Mouse (Mus musculus): Measurements from ENCODE around the gene Cracr2b. TPM values are rescaled to one million over a fixed set of nuclear protein-coding genes. Genes with fewer than 3 reads are reported as not detected.

The Cracr2b gene
- total and polyA plus RNA-seq, 3 experiments, result 15.4 to 35.0 (median 19.4) TPM

DNA sequence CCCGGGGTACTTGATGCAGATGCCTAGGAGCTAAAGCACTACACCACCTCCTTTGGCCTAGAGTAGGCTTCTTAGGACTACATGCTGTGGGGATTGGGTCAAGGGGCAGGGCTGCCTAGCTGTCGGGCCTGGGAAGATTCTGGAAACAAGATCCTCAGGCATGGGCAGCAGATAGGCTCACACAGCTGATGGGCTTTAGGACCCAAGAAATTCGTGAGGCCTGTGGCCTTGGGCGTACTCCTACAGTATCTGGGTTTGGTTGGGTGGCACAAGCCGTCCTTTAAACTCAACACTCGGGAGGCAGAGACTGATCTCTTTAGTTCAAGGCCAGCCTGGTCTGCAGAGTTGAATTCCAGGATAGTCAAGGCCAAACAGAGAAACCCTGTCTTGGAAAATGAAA, 11.3 kb downstream of the Cracr2b start:
- Histone ChIP-seq H3K4me3 (no peak overlapping the region), H3K27me3 (ENCODE audit: control insufficient read depth, insufficient read depth, low read length) (no peaks in the 10 kb centered on the region), H3K9ac (ENCODE audit: low read depth, low read length) (no peak overlapping the region), H3K27ac (no peak overlapping the region), H3K79me2 (replicated peaks; ENCODE audit: control insufficient read depth, insufficient read depth, low read length) (no peaks in the 10 kb centered on the region; the same call in 1 of the 2 replicates), H3K4me1 (ENCODE audit: control insufficient read depth, insufficient read depth, low read length) (peaks cover 18% of the 10 kb centered on the region), H3K36me3 (ENCODE audit: control insufficient read depth, insufficient read depth, low read length) (no peaks in the 10 kb centered on the region)
- no peak for DNase-seq
- 70% methylated on average over 6 of the region's 6 CpGs for WGBS
- no peak for TF ChIP-seq CTCF (IDR thresholded peaks at IDR 0.05)
- TF ChIP-seq POLR2A (IDR thresholded peaks at IDR 0.05; ENCODE audit: insufficient read depth, low read depth, low read length), result no peak
- TF ChIP-seq EP300 (IDR thresholded peaks at IDR 0.05; ENCODE audit: insufficient read depth, low read depth, low read length), result no peak
- intact Hi-C loops (cut with DNase I), result no loop called here

DNA sequence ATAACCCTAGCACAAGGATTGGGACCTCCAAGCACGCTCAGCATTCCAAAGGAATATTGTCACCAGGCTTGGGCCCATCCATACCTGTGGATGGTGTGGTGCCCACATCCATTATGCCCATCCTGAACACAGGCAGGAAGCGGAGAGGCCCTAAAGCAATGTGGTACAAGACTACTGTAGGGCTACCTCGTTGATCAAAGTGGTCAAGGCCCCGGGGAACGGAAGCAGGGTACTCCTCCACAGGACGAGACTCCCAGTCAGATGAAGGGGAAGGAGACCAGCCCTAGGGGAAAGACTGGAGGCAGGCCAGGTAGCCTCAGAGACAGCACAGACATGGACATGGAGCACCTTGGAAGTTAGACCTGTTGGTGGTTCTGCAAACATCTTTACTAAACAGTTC, 11.9 kb downstream of the Cracr2b start:
- no peaks in the 10 kb centered on the region; the same call in 1 of the 2 replicates for H3K79me2 ChIP-seq (replicated peaks; ENCODE audit: control insufficient read depth, insufficient read depth, low read length)
- intact Hi-C loops (cut with DNase I), result no loop called here
- H3K4me3 ChIP-seq, result no peak overlapping the region
- DNase-seq, result no peak
- 0 out of 2 replicates have a peak, but pooled peaks have one; percentile 21 for TF ChIP-seq POLR2A (IDR thresholded peaks at IDR 0.05; ENCODE audit: insufficient read depth, low read depth, low read length)
- no peak for TF ChIP-seq EP300 (IDR thresholded peaks at IDR 0.05; ENCODE audit: insufficient read depth, low read depth, low read length)
- H3K27me3 ChIP-seq (ENCODE audit: control insufficient read depth, insufficient read depth, low read length), result no peaks in the 10 kb centered on the region
- 64% methylated on average over 6 of the region's 6 CpGs for WGBS
- no peaks in the 10 kb centered on the region for H3K36me3 ChIP-seq (ENCODE audit: control insufficient read depth, insufficient read depth, low read length)
- peaks cover 22% of the 10 kb centered on the region for H3K4me1 ChIP-seq (ENCODE audit: control insufficient read depth, insufficient read depth, low read length)
- H3K9ac ChIP-seq (ENCODE audit: low read depth, low read length), result no peak overlapping the region
- H3K27ac ChIP-seq, result no peak overlapping the region

DNA sequence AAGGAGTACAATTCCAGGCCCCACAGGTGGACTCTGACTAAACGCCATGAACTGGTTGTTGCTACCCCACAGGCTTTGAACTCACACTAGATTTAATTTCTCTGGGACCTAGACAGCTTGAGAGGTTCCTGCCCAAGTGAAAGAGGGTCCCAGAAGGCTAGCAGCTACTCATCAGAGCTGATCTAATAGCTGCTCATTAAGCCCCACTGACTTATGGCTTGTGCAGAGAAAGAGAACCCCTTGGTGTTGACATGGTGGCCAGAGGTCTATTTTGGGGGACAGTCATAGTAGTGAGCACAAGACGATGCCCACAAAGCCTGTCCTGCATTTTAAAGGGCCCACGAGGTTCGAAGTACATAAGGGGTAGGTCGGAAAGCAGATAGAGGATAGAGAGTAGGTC, 13.3 kb downstream of the Cracr2b start:
- Histone ChIP-seq H3K79me2 (replicated peaks; ENCODE audit: control insufficient read depth, insufficient read depth, low read length) (no peaks in the 10 kb centered on the region; the same call in 1 of the 2 replicates), H3K27ac (peak overlapping the region; percentile 91; the same call in 1 of the 2 replicates), H3K9ac (ENCODE audit: low read depth, low read length) (peak overlapping the region; percentile 81), H3K27me3 (ENCODE audit: control insufficient read depth, insufficient read depth, low read length) (no peaks in the 10 kb centered on the region), H3K36me3 (ENCODE audit: control insufficient read depth, insufficient read depth, low read length) (no peaks in the 10 kb centered on the region), H3K4me3 (peak overlapping the region; percentile 95), H3K4me1 (ENCODE audit: control insufficient read depth, insufficient read depth, low read length) (peaks cover 19% of the 10 kb centered on the region)
- DNase-seq, result no peak
- TF ChIP-seq POLR2A (IDR thresholded peaks at IDR 0.05; ENCODE audit: insufficient read depth, low read depth, low read length) (no peak), CTCF (IDR thresholded peaks at IDR 0.05) (no peak), EP300 (IDR thresholded peaks at IDR 0.05; ENCODE audit: insufficient read depth, low read depth, low read length) (no peak)
- WGBS, result 3% methylated on average over 5 of the region's 5 CpGs
- intact Hi-C loops (cut with DNase I), result no loop called here

DNA sequence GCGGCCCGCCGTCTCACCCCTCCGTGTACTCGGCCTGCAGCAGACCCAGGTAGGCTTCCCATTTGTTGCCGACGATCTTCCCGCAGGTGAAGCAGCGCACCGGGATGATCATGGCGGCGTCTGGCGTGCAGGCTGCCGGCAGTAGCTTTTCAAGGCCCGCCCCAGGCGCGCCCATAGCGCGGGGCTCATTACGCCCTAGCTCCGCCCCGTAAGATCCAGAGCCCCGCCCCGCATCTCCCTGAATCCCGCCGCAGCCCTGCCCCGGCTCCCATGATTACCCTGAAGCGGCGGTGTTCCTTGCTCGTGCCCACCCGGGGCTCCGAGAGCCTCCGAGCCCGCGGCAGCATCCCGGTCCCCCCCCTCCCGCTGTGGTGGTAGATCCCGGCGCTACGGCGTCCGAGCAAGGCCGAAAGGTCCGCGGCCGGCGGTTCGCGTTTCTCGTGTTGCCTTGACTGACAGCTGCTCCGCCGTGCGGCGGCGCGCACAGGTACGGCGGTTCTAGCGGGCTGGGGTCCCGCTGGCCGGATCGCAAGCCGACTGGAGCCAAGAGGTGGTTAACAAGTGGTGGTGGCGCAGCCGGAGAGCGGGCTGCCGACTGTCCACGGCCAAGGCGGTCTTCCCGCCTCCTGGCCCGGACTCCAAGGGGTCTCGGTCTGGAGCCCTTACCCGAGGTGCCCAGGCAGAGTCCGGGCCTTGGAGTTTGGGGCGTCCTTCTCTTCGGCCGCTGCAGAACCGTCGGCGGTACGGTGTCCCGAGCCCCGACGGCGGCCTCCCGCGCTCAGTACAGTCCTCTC, 14.3 kb downstream of the Cracr2b start, which contains the start of the genes Polr2l and Tspan4:
Polr2l (minus strand) TSS at position 122 of the 794 bp plus-strand sequence.
Tspan4 (plus strand) TSS at position 230 of the 794 bp plus-strand sequence.
- H3K4me3 ChIP-seq, result peak within 1 kb of the TSS; percentile 95
- no peaks in the 10 kb centered on the region for H3K27me3 ChIP-seq (ENCODE audit: control insufficient read depth, insufficient read depth, low read length)
- H3K9ac ChIP-seq (ENCODE audit: low read depth, low read length), result peak within 1 kb of the TSS; percentile 81
- peak within 1 kb of the TSS; percentile 91 for H3K27ac ChIP-seq
- peaks cover 16% of the 10 kb centered on the region for H3K4me1 ChIP-seq (ENCODE audit: control insufficient read depth, insufficient read depth, low read length)
- under 1% methylated on average over 87 of the region's 87 CpGs for WGBS
- DNase-seq, result peak; percentile 89 to 91
- H3K79me2 ChIP-seq (replicated peaks; ENCODE audit: control insufficient read depth, insufficient read depth, low read length), result no peaks in the 10 kb centered on the region; the same call in 1 of the 2 replicates
- TF ChIP-seq EP300 (IDR thresholded peaks at IDR 0.05; ENCODE audit: insufficient read depth, low read depth, low read length), result no peak
- TF ChIP-seq POLR2A (IDR thresholded peaks at IDR 0.05; ENCODE audit: insufficient read depth, low read depth, low read length), result peak; percentile 85
- TF ChIP-seq CTCF (IDR thresholded peaks at IDR 0.05), result peak; percentile 19; the same call in 1 of the 2 replicates
- no peaks in the 10 kb centered on the region for H3K36me3 ChIP-seq (ENCODE audit: control insufficient read depth, insufficient read depth, low read length)
- intact Hi-C loops (cut with DNase I), result no loop called here

DNA sequence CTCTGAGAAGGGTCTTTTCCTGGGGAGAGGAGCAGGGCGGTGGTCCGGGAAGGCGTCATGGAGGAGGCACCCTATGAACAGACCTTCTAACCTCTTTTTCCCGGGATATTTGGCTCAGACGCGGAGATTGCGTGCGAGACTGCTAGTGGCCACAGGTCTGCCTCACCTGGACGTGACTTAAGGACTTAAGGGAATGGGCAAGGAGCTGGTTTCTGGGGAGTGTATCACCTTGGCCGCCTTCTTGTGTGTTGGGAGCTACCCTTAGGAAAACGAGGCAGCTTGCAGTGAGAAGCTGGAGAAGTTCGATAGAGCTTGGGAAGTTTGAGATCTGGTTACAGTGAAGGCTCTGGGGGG, 14.9 kb downstream of the Cracr2b start:
- 1% methylated on average over 12 of the region's 12 CpGs for WGBS
- H3K4me1 ChIP-seq (ENCODE audit: control insufficient read depth, insufficient read depth, low read length), result peaks cover 18% of the 10 kb centered on the region
- H3K36me3 ChIP-seq (ENCODE audit: control insufficient read depth, insufficient read depth, low read length), result no peaks in the 10 kb centered on the region
- H3K9ac ChIP-seq (ENCODE audit: low read depth, low read length), result peak overlapping the region; percentile 81
- TF ChIP-seq POLR2A (IDR thresholded peaks at IDR 0.05; ENCODE audit: insufficient read depth, low read depth, low read length) (no peak), EP300 (IDR thresholded peaks at IDR 0.05; ENCODE audit: insufficient read depth, low read depth, low read length) (no peak), CTCF (IDR thresholded peaks at IDR 0.05) (no peak)
- H3K4me3 ChIP-seq, result peak overlapping the region; percentile 95
- H3K27ac ChIP-seq, result peak overlapping the region; percentile 91
- H3K79me2 ChIP-seq (replicated peaks; ENCODE audit: control insufficient read depth, insufficient read depth, low read length), result no peaks in the 10 kb centered on the region; the same call in 1 of the 2 replicates
- intact Hi-C loops (cut with DNase I), result no loop called here
- H3K27me3 ChIP-seq (ENCODE audit: control insufficient read depth, insufficient read depth, low read length), result no peaks in the 10 kb centered on the region
- no peak for DNase-seq
